Mouse (Mus musculus): Measurements from ENCODE around the gene Mroh3.

DNA sequence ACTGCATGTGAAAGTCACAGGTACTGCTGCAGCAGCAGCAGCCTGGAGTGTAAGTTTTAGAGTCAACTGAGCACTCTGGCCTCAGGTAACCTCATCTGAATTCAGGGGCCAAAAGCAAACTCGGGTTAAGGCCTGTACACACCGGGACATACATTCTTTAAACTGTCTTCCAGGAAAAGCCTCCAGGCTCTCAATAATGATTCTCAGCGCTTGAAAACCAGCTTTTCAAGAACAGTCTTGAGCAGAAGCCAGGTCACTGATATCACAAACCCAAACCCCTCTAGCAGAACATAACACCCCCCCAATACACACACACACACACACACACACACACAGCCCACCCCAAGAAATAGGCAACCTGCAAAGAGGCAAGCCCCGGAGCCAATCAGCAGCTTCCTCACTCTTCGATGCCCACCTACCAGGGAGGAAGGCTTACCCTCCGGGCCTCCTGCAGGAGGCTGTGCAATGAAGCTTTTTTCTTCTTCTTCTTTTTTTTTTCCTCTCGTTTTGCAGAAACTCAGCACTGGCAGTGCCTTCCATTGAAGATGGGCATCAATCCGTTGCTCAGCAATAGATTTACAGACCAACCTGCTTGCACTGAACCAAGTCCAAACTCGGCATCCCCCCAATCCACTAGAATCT, 19.8 kb upstream of the Mroh3 start:
- no peak for TF ChIP-seq POLR2A (IDR thresholded peaks at IDR 0.05; ENCODE audit: control insufficient read depth in 1 of 2, insufficient read depth in 1 of 2, low read depth in 1 of 2, low read length in 2 of 2, poor library complexity in 1 of 2)
- no peak for TF ChIP-seq CTCF (IDR thresholded peaks at IDR 0.05 in 2 of 3, conservative IDR thresholded peaks at IDR 0.05 in 1 of 3; ENCODE audit: control insufficient read depth in 1 of 3, insufficient read depth in 1 of 3, low read depth in 2 of 3, low read length in 3 of 3, poor library complexity in 1 of 3, severe bottlenecking in 1 of 3)
- no peak for TF ChIP-seq EP300 (IDR thresholded peaks at IDR 0.05; ENCODE audit: low read depth in 1 of 2, low read length in 2 of 2)
- no peak for TF ChIP-seq E2F4 (IDR thresholded peaks at IDR 0.05; ENCODE audit: borderline replicate concordance, low read depth, low read length)
- TF ChIP-seq MAZ (IDR thresholded peaks at IDR 0.05; ENCODE audit: low read depth, low read length), result no peak
- TF ChIP-seq USF1 (IDR thresholded peaks at IDR 0.05; ENCODE audit: low read depth, low read length), result no peak
- no peak for TF ChIP-seq RAD21 (IDR thresholded peaks at IDR 0.05; ENCODE audit: low read depth, low read length)
- TF ChIP-seq MAFK (IDR thresholded peaks at IDR 0.05; ENCODE audit: borderline replicate concordance, low read depth, low read length), result no peak
- no peak for TF ChIP-seq TCF12 (IDR thresholded peaks at IDR 0.05; ENCODE audit: low read depth, low read length)
- no peak for TF ChIP-seq ZC3H11A (IDR thresholded peaks at IDR 0.05; ENCODE audit: low read depth, low read length)
- TF ChIP-seq ZNF384 (IDR thresholded peaks at IDR 0.05; ENCODE audit: low read depth, low read length), result no peak
- TF ChIP-seq CHD2 (IDR thresholded peaks at IDR 0.05; ENCODE audit: low read length), result no peak
- TF ChIP-seq GATA1 (IDR thresholded peaks at IDR 0.05; ENCODE audit: low read depth, low read length), result no peak
